ENCODE assay signal across 19 mouse cellular contexts in the genomic region with DNA sequence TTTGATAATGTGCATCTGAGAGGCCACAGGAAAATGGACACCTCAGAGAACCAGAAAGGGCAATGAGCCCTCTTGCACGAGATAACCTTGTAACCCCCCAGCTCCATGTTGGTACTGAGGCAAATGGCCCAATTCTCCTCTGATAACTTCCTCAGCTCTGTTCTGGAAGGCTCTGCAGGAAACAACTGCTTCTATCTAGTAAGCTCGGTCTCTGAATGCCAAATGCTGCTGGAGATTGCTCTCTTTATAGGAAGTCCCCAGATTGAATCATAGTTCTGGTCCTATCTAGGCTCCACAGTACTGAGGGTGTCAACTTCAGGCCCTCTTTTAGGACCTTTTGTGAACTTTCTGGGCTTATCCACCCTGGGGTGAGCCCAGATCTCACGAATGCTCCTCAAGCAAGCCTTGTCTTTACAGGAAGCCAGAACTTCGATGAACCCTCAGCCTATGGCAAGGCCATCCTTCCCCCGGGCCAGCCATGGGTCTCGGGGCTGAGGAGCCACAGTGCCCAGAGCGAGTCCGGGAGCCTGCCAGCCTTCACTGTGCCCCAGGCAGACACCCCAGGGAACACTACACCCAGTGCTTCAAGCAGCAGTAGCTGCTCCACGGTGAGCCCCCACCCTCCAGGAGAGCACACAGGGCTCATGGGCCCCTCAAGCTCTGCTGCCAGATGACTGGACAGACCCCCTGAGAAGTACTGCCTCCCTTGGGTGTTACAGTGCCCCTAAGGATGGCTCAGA.
DNase-seq lines count a peak whose midpoint lies in the region; ATAC-seq and TF ChIP-seq lines count a peak whose summit lies in the region.
"Had no signal": no experiment of that assay in that cellular context is flagged by ENCODE, and none has a peak within 500 bp of the region (broad histone marks: within the 10 kb centered on the region; RNA-seq: fewer than 3 reads in every experiment).

No protein-coding gene starts in this region.

- WGBS in heart, embryonic 12.5 days, result 69% methylated on average over 9 of the region's 9 CpGs
- WGBS in liver, postnatal 0 days (ENCODE audit: insufficient replicate concordance), result 65% methylated on average over 9 of the region's 9 CpGs
- 61% methylated on average over 9 of the region's 9 CpGs for WGBS in liver, embryonic 11.5 days

- TF ChIP-seq CTCF in liver, postnatal 0 days (IDR thresholded peaks at IDR 0.05; ENCODE audit: low read depth), result no peak

- H3K27ac ChIP-seq in heart, embryonic 12.5 days (ENCODE audit: poor library complexity, severe bottlenecking), result no peak overlapping the region
- H3K27ac ChIP-seq in liver, postnatal 0 days (ENCODE audit: low read depth), result no peak overlapping the region
- no peak overlapping the region for H3K27ac ChIP-seq in liver, embryonic 11.5 days (ENCODE audit: low read depth, low read length)
- H3K27ac ChIP-seq: hindbrain, embryonic 12.5 days; layer of hippocampus, adult 2 months; limb, embryonic 13.5 days; liver, embryonic 13.5 days; lung, embryonic 15.5 days; midbrain, embryonic 12.5 days had no signal

- no peak overlapping the region for H3K4me2 ChIP-seq in heart, embryonic 12.5 days
- H3K4me2 ChIP-seq in liver, postnatal 0 days (ENCODE audit: low read depth, low read length), result no peak overlapping the region
- H3K4me2 ChIP-seq in liver, embryonic 11.5 days, result no peak overlapping the region
- H3K4me2 ChIP-seq: heart, embryonic 11.5 days; hindbrain, embryonic 12.5 days; limb, embryonic 13.5 days; liver, embryonic 13.5 days; lung, embryonic 15.5 days; midbrain, embryonic 12.5 days had no signal

- no peak for TF ChIP-seq EP300 in liver, postnatal 0 days (IDR thresholded peaks at IDR 0.05; ENCODE audit: low read depth)

- ATAC-seq in heart, embryonic 12.5 days (ENCODE audit: insufficient number of reproducible peaks, low FRiP score), result no peak
- ATAC-seq in liver, postnatal 0 days, result no peak; the same call in 1 of the 2 replicates
- no peak for ATAC-seq in liver, embryonic 11.5 days (replicated peaks; ENCODE audit: low FRiP score)
- ATAC-seq: forebrain, postnatal 0 days had no signal

- H3K36me3 ChIP-seq in heart, embryonic 12.5 days, result peaks cover 21% of the 10 kb centered on the region
- peaks cover 62% of the 10 kb centered on the region for H3K36me3 ChIP-seq in liver, postnatal 0 days (replicated peaks; ENCODE audit: insufficient read depth, low read length)
- H3K36me3 ChIP-seq in liver, embryonic 11.5 days (ENCODE audit: control insufficient read depth, insufficient read depth, low read length), result no peaks in the 10 kb centered on the region
- H3K36me3 ChIP-seq: hindbrain, embryonic 12.5 days; limb, embryonic 13.5 days; lung, embryonic 15.5 days; midbrain, embryonic 12.5 days had no signal

- no peak overlapping the region for H3K9ac ChIP-seq in heart, embryonic 12.5 days
- H3K9ac ChIP-seq in liver, postnatal 0 days (replicated peaks), result no peak overlapping the region
- no peak overlapping the region for H3K9ac ChIP-seq in liver, embryonic 11.5 days (ENCODE audit: low read depth, low read length)
- H3K9ac ChIP-seq: forebrain, postnatal 0 days; hindbrain, embryonic 12.5 days; limb, embryonic 13.5 days; liver, embryonic 13.5 days; lung, embryonic 15.5 days; midbrain, embryonic 12.5 days had no signal

- H3K4me3 ChIP-seq in heart, embryonic 12.5 days, result no peak overlapping the region
- no peak overlapping the region for H3K4me3 ChIP-seq in liver, postnatal 0 days (ENCODE audit: low read depth, low read length)
- no peak overlapping the region for H3K4me3 ChIP-seq in liver, embryonic 11.5 days (ENCODE audit: low read depth, low read length)
- H3K4me3 ChIP-seq: hindbrain, embryonic 12.5 days; layer of hippocampus, adult 2 months; limb, embryonic 13.5 days; liver, embryonic 13.5 days; lung, embryonic 15.5 days; midbrain, embryonic 12.5 days had no signal

- DNase-seq in heart, adult 11 months, result peak; percentile 86
- DNase-seq in liver, postnatal 0 days, result peak; percentile 12
- no peak for DNase-seq in liver, embryonic 11.5 days (ENCODE audit: low spot score)
- DNase-seq in thymus, postnatal 4 days, result peak; percentile 5
- DNase-seq in thymus, adult 18-20 months, result no peak
- DNase-seq in right cerebral cortex, postnatal 36 days (ENCODE audit: low spot score in 2 of 2), result no peak
- DNase-seq: adrenal gland, postnatal 25 days; cerebellum, adult 8-10 months; forebrain, postnatal 0 days; kidney, adult 9 months; liver, embryonic 13.5 days; thymus, postnatal 14 days had no signal

- H3K4me1 ChIP-seq in heart, embryonic 12.5 days (replicated peaks), result peaks cover 6% of the 10 kb centered on the region; the same call in 1 of the 2 replicates
- H3K4me1 ChIP-seq in liver, postnatal 0 days (ENCODE audit: insufficient read depth), result no peaks in the 10 kb centered on the region
- no peaks in the 10 kb centered on the region for H3K4me1 ChIP-seq in liver, embryonic 11.5 days (replicated peaks; ENCODE audit: control insufficient read depth, insufficient read depth, low read length)
- H3K4me1 ChIP-seq: hindbrain, embryonic 12.5 days; liver, embryonic 13.5 days; lung, embryonic 15.5 days; midbrain, embryonic 12.5 days had no signal

- H3K9me3 ChIP-seq in heart, embryonic 12.5 days (replicated peaks), result no peaks in the 10 kb centered on the region
- H3K9me3 ChIP-seq in liver, postnatal 0 days (ENCODE audit: low read length), result no peaks in the 10 kb centered on the region
- no peaks in the 10 kb centered on the region for H3K9me3 ChIP-seq in liver, embryonic 11.5 days (ENCODE audit: control insufficient read depth, low read length)
- H3K9me3 ChIP-seq: hindbrain, embryonic 12.5 days; limb, embryonic 13.5 days; liver, embryonic 13.5 days; lung, embryonic 15.5 days; midbrain, embryonic 12.5 days had no signal

- H3K27me3 ChIP-seq in heart, embryonic 12.5 days (replicated peaks), result no peaks in the 10 kb centered on the region
- H3K27me3 ChIP-seq in liver, postnatal 0 days (ENCODE audit: insufficient read depth, low read length), result no peaks in the 10 kb centered on the region
- H3K27me3 ChIP-seq in liver, embryonic 11.5 days (replicated peaks; ENCODE audit: control insufficient read depth, insufficient read depth, low read length), result no peaks in the 10 kb centered on the region
- H3K27me3 ChIP-seq: hindbrain, embryonic 12.5 days; limb, embryonic 13.5 days; liver, embryonic 13.5 days; lung, embryonic 15.5 days; midbrain, embryonic 12.5 days had no signal

Comparison
In these comparisons a context has a peak if more than half of its experiments do, and no peak if none do; other contexts are left out.
1. DNase-seq: peak in heart, adult 11 months (single experiment), liver, postnatal 0 days (single experiment) and thymus, postnatal 4 days (single experiment); none in liver, embryonic 11.5 days (single experiment), thymus, adult 18-20 months (0 of 2) and right cerebral cortex, postnatal 36 days (0 of 2).